ENCODE assay signal across 31 mouse cellular contexts in the genomic region with DNA sequence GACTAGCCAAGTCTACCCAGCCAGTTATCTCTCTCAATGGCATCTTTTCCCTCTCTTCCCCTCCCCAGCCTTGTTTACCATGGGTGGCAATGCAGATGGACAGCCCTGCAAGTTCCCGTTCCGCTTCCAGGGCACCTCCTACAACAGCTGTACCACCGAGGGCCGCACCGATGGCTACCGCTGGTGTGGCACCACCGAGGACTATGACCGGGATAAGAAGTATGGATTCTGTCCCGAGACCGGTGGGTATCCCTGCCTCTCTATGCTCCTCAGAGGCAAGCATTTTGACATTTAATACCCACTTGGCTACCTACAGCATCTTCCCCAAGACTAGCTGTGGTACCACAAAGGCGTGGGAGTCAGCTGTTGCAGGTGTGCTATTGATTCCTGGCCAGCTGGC. TPM values are rescaled to one million over a fixed set of nuclear protein-coding genes. Genes with fewer than 3 reads are reported as not detected.
"Had no signal": no experiment of that assay in that cellular context is flagged by ENCODE, and none has a peak within 500 bp of the region (broad histone marks: within the 10 kb centered on the region; RNA-seq: fewer than 3 reads in every experiment).

No protein-coding gene starts in this region.

- H3K27ac ChIP-seq: heart, embryonic 13.5 days; heart, embryonic 15.5 days; hindbrain, embryonic 10.5 days; hindbrain, embryonic 12.5 days; hindbrain, embryonic 13.5 days; hindbrain, embryonic 14.5 days; hindbrain, embryonic 15.5 days; hindbrain, postnatal 0 days; intestine, embryonic 15.5 days; kidney, embryonic 15.5 days; kidney, postnatal 0 days; layer of hippocampus, adult 2 months; left cerebral cortex, adult 2 months had no signal

- H3K9ac ChIP-seq: heart, embryonic 12.5 days; heart, embryonic 13.5 days; heart, embryonic 15.5 days; hindbrain, embryonic 12.5 days; hindbrain, embryonic 13.5 days; hindbrain, embryonic 14.5 days; hindbrain, embryonic 15.5 days; intestine, embryonic 15.5 days; kidney, embryonic 15.5 days had no signal

- DNase-seq: heart, postnatal 10 days; heart, postnatal 14 days; heart, postnatal 36 days; heart, postnatal 4 days; kidney, adult 11 months; kidney, adult 18-20 months; kidney, adult 2 months; kidney, adult 8-10 months; kidney, adult 9 months; kidney, postnatal 10 days; kidney, postnatal 14 days; kidney, postnatal 25 days; kidney, postnatal 36 days; kidney, postnatal 4 days; layer of hippocampus, adult 9-11 months; layer of hippocampus, postnatal 36 days had no signal

- H3K4me1 ChIP-seq: heart, embryonic 12.5 days; heart, embryonic 13.5 days; heart, embryonic 15.5 days; hindbrain, embryonic 10.5 days; hindbrain, embryonic 12.5 days; hindbrain, embryonic 13.5 days; hindbrain, embryonic 15.5 days; intestine, embryonic 15.5 days; kidney, embryonic 15.5 days had no signal

- H3K27me3 ChIP-seq: heart, embryonic 12.5 days; heart, embryonic 13.5 days; heart, embryonic 15.5 days; hindbrain, embryonic 12.5 days; hindbrain, embryonic 13.5 days; hindbrain, embryonic 15.5 days; intestine, embryonic 15.5 days; kidney, embryonic 15.5 days had no signal

- H3K36me3 ChIP-seq: hindbrain, embryonic 15.5 days had no signal

- H3K4me3 ChIP-seq: heart, embryonic 12.5 days; heart, embryonic 13.5 days; heart, embryonic 15.5 days; hindbrain, embryonic 10.5 days; hindbrain, embryonic 12.5 days; hindbrain, embryonic 13.5 days; hindbrain, embryonic 15.5 days; intestine, embryonic 15.5 days; kidney, embryonic 15.5 days; layer of hippocampus, adult 2 months; left cerebral cortex, adult 2 months had no signal

RNA-seq across cellular contexts. Expression of a gene that starts 8.8 kb away (rescaled TPM):
- polyA plus RNA-seq: inflammation-experienced regulatory T-cells, adult 6 months had no signal
